Mouse (Mus musculus) right cerebral cortex, adult 2 months (tissue): ENCODE data around the gene Ccdc141.
"Not testable (repeated sequence)": the region's sequence is repeated elsewhere in the genome, so short reads cannot be mapped to it uniquely, and the experiment has no call there.

ENCODE experiments used
- DNase-seq, 2 experiments: peaks; one replicate each; pipeline ENCODE4 v3.0.0; 2021 to 2022; ENCODE audit warnings: low spot score in 2 of 2

Gene Ccdc141

GRCm38 (mm10) chr2:77061871-77062270 lies 108.6 kb downstream of the Ccdc141 start:
- DNase-seq: peak; percentile 25 to 54

GRCm38 (mm10) chr2:77059596-77059995 lies 110.8 kb downstream of the Ccdc141 start:
- DNase-seq: no peak

GRCm38 (mm10) chr2:77056367-77056766 lies 114.1 kb downstream of the Ccdc141 start:
- peak; percentile 54 to 56 for DNase-seq

- DNase-seq: no peak
Measured at GRCm38 (mm10) chr2:77042912-77043311, 127.5 kb downstream of the Ccdc141 start.

GRCm38 (mm10) chr2:77039683-77040082 lies 130.8 kb downstream of the Ccdc141 start:
- DNase-seq: no peak

GRCm38 (mm10) chr2:77039281-77039680 lies 131.2 kb downstream of the Ccdc141 start:
- no peak for DNase-seq

- DNase-seq: no peak
Measured at GRCm38 (mm10) chr2:77037211-77037610, 133.2 kb downstream of the Ccdc141 start.

- DNase-seq: peak; percentile 8 to 9
Measured at GRCm38 (mm10) chr2:77034112-77034511, 136.3 kb downstream of the Ccdc141 start.

GRCm38 (mm10) chr2:77033322-77034060 lies 136.9 kb downstream of the Ccdc141 start:
- DNase-seq: no peak

GRCm38 (mm10) chr2:77020649-77021048 lies 149.8 kb downstream of the Ccdc141 start:
- DNase-seq: no peak

GRCm38 (mm10) chr2:77017735-77018134 lies 152.7 kb downstream of the Ccdc141 start:
- DNase-seq: no peak

- DNase-seq: not testable (repeated sequence)
Measured at GRCm38 (mm10) chr2:77013449-77013848, 157.0 kb downstream of the Ccdc141 start.

- no peak for DNase-seq
Measured at GRCm38 (mm10) chr2:77011981-77012380, 158.5 kb downstream of the Ccdc141 start.

- no peak for DNase-seq
Measured at GRCm38 (mm10) chr2:77007015-77007414, 163.4 kb downstream of the Ccdc141 start.

GRCm38 (mm10) chr2:77003148-77003547 lies 167.3 kb downstream of the Ccdc141 start:
- DNase-seq: no peak

- no peak for DNase-seq
Measured at GRCm38 (mm10) chr2:76998351-76998750, 172.1 kb downstream of the Ccdc141 start.

GRCm38 (mm10) chr2:76992493-76993201 lies 177.8 kb downstream of the Ccdc141 start:
- peak; percentile 27 to 28 for DNase-seq

- DNase-seq: no peak
Measured at GRCm38 (mm10) chr2:76987317-76987716, 183.1 kb downstream of the Ccdc141 start.

GRCm38 (mm10) chr2:76984384-76984783 lies 186.1 kb downstream of the Ccdc141 start:
- no peak for DNase-seq

- no peak for DNase-seq
Measured at GRCm38 (mm10) chr2:76983601-76984000, 186.8 kb downstream of the Ccdc141 start.

- DNase-seq: no peak
Measured at GRCm38 (mm10) chr2:76982391-76983145, 187.9 kb downstream of the Ccdc141 start, which contains the start of gene Ttn. Ttn (minus strand) TSS chr2:76982547.

GRCm38 (mm10) chr2:76981717-76982116 lies 188.7 kb downstream of the Ccdc141 start:
- no peak for DNase-seq
